Mouse (Mus musculus) thymus, adult 18-20 months (tissue): ENCODE data around the gene Mst1r.

ENCODE experiments used
- DNase-seq, 2 experiments: peaks; one replicate each; pipeline ENCODE4 v3.0.0; 2022; ENCODE audit warnings: mixed read lengths in 2 of 2

Mst1r gene

DNA sequence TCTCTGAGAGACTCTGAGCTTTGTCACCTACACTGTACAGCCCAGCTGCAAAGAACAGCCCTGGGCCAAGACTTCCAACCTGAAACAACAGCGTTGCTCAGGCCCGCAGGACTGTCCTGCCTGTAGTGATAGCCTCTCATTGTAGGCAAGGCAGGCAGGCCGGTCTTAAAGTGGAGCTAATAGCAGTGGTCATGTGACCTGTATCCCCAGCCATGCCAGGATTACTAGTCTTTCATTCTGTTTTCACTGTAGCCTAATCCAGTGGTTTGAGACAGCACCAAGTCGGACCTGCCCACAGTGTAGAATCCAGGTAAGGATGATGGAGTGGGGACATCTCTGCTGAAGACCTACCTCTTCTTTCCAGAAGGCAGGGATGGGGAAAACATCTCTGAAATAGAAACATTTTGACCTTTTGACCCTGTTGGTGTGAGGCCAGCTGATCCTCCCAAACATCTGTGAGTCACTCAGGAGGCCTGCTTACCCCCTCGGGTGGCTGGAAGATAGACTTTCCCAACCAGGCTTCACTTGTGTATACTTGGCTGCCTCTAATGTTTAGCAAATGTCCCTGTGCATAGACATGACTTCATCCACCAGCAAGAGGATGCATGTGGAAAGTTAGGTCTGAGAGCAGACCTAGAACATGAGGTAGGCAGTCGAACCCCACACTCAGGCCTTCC lies 49.1 kb downstream of the Mst1r start:
- no peak for DNase-seq

DNA sequence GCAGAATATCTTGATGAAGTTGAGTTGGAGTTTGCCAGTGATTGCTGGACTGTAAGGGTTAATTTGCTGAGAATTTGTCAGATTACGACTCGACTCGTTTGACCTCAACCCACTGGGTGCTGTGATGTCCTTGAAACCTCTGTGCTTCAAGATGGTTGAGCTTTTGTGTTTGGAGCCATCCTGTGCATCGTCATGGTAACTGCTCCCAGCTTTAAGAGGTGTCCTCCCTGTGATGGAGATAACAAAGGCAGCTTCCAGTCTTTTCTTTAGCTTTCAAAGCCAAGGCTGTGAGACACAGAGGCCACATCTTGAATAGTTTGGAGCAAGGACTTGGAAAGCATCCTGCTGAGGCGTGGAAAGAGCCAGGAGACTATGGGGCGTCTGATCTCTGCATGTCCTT lies 50.5 kb downstream of the Mst1r start:
- DNase-seq = no peak

DNA sequence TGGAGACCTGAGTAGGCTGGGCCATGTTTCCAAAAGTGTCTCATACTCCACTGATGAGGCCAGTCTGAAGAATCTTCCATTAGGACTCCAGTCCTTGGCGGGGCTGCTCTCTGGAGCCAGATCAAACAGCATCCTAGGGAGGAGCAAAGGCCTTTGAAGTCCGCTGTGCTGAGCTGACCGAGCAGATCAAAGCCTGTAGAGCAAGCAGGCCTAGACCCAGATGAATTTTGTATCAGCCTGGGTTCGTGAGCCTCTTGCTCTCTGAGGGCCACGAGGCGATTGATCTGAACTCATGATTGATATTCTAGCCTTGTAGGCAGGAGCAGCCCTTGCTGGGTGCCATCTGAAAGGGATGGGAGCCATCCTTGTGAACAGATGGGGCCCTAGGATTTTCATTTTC lies 53.2 kb downstream of the Mst1r start:
- DNase-seq = no peak

DNA sequence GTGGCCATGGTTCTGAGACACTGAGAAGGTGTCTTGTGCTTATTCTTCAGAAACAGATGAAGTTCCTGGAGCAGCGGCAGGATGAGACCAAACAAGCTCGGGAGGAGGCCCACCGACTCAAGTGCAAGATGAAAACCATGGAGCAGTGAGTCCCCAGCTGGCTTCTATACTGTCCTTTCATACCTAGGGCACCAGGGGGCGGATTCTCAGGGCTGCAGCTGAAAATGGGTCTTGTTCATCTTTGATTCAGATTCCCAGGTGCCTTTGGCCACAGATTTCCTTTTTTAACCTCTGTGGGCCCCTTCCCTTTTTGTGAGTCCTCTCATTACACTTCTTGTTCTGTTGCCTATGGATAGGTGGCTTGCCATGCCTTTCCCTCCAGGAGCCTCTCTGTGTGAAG lies 54.3 kb downstream of the Mst1r start:
- DNase-seq = no peak

DNA sequence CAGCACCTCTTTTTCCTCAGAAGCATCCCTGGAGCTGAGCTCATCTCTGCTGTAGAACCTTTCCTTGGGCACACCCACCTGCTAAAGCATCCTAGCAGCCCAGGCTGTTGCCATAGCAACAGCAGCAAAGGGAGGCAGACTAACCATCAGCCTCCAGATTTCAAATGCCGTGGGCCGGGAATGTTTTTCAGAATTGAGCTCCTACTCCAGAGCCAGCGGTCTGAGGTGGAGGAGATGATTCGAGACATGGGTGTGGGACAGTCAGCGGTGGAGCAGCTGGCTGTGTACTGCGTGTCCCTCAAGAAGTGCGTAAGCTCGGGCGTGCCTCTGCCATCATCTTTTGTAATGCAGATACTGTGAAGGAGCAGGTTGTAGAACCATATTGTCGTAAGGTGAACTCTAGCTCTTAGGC lies 54.7 kb downstream of the Mst1r start:
- DNase-seq = no peak

DNA sequence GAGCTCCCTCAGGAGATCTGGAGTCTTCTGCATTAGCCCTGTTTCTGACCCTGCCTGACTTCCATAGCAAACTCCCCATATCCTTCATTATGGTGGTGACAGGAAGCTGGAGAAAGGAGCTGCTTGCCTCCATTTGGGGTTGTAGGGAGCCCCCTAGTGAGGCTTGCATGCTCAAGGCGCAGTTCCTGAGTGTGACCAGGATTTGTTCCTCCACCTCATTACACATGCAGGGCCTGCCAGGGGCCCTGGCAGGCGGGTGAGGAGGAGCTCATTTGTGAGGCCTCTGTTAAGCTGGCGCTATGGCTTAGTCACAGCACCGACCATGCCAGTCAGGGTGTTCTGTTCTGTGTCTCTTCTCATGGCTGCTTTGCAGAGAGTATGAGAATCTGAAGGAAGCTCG lies 55.2 kb downstream of the Mst1r start:
- no peak for DNase-seq

DNA sequence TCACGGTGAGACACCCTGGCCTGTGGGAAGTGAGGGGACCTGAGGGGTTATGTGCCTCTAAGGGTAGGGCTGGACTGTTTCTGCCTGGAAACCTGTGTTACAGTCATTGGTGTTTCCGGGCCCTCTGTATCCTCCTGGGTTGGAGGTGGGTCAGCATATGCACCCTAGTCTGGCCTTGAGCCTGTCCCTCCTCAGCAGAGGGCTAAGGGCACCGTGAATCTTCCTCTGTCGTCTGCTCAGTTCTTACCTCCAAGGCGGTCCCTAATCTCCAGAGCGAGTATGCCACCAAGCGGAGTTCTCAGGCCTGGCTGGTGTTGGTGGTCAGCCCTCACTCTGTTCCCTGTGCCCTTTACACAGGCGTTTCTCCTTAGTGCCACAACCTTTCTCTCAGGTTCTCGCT lies 56.2 kb downstream of the Mst1r start:
- DNase-seq = no peak

DNA sequence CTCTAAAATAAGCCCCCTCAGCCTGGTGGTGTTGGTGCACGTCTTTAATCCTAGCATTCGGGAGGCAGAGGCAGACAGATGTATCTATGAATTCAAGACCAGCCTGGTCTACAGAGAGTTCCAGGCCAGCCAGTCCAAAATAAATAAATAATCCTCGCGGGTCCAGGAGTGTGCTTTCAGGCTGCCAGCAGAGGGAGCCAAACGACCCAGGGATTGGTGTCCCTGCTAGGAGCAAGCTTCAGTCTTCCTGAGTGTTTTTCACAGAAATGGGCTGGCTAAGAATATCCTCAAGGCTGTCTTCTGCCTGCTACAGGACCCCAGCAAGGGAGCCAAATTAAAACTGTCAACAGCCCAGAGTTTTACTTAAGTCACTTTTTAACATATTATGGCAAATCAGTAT lies 57.0 kb downstream of the Mst1r start:
- DNase-seq = no peak

DNA sequence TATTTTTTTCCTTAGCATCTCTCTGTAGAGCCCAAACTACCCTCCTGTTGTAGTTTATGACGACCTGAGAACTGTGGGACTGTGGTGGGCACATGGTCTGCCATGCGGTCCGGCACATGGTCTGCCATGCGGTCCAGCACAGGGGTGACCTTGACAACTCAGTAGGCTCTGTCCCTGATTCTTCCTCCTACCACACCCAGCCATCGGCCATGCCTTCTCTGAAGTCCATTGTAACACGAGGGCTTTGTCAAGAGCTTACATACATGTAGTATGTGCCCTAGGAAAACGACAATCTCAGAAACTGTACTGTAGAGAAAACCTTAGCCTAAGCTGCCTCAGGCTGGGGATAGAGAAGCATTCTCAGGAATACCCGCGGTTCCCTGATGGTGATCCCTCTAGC lies 58.0 kb downstream of the Mst1r start:
- no peak for DNase-seq

DNA sequence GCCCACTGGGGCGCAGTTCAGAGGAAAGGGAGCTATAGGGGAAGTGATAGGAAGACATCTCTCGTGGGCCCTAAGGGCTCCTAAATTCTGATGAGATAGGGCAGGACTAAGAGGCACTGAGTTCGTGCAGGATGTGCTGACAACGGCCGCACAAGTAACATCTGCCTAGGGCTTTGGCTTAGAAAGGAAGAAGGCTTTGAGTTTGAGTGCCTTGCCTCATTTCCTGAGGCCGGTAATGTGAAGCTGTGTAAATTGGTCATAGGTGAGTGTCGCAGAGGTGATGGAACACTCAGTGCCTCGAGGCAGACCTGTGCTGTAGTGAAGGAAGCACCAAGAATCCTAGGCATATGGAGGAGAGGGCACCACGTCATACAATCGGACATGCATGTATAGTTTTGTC lies 60.0 kb downstream of the Mst1r start:
- no peak for DNase-seq

DNA sequence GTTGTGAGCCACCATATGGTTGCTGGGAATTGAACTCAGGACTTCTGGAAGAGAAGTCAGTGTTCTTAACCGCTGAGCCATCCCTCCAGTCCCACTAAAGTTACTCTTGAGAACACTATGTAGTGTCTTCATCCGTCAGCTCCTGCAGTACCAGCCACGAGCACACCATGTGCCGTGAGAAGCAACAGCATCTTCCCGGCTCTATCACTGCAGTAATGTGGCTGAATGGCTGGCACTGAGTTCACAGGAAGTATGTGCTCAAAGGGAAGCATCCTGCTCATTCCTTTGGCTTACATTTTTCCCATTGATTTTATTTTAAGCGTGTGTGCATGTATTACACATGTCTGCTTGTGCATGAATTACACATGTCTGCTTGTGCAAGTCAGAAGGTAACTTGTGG lies 60.8 kb downstream of the Mst1r start:
- DNase-seq = no peak

DNA sequence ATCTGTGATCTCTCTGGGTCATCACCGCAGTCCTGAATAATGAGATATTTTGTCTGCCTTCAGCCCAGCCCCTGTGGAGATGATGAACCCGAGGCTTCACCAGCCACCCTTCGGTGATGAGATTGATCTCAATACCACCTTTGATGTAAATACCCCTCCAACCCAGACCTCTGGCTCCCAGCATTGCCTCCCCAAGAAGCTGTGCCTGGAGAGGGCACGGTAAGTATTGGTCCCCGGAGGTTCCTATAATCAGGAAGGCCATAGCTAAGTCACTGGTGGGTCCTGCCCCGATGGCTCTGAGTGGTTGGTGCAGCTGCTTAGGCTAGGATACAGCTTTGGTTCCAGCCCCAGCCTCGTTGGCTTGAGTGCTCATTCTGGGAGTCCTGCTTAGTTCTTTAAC lies 61.9 kb downstream of the Mst1r start:
- no peak for DNase-seq
